Mouse (Mus musculus): ENCODE measurements around the gene 5330417C22Rik.

- TF ChIP-seq CTCF (IDR thresholded peaks at IDR 0.05; ENCODE audit: low read depth): no peak
- TF ChIP-seq EP300 (IDR thresholded peaks at IDR 0.05; ENCODE audit: low read depth): no peak
Measured at GRCm38 (mm10) chr3:108503908-108504307, 32.4 kb downstream of the 5330417C22Rik start.
